Mouse (Mus musculus) forebrain, embryonic 13.5 days (tissue): ENCODE results near the gene Dcp1b. TPM values are rescaled to one million over a fixed set of nuclear protein-coding genes. Genes with fewer than 3 reads are reported as not detected.

Source experiments
- ATAC-seq: fragments of 200-750 bp; cut with Nextera tagmentation; 2 replicates; pipeline ENCODE4 v1.8.0; 2017
- H3K27ac ChIP-seq: fragments of 300-500 bp; sonication (generic); 2 replicates; pipeline ENCODE4 v1.5.1; 2015; ENCODE audit warnings: inconsistent platforms, mild to moderate bottlenecking, moderate library complexity
- H3K27me3 ChIP-seq: fragments of 300-500 bp; sonication (generic); 2 replicates; pipeline ENCODE4 v1.6.1; 2015; ENCODE audit warnings: mild to moderate bottlenecking, inconsistent platforms
- H3K36me3 ChIP-seq: fragments of 300-500 bp; sonication (generic); 2 replicates; pipeline ENCODE4 v1.6.1; 2015; ENCODE audit warnings: mild to moderate bottlenecking, inconsistent platforms; ENCODE audit not compliant: poor library complexity, severe bottlenecking
- H3K4me1 ChIP-seq: fragments of 300-500 bp; sonication (generic); 2 replicates; pipeline ENCODE4 v1.6.1; 2015; ENCODE audit warnings: inconsistent platforms
- H3K4me2 ChIP-seq: fragments of 300-500 bp; sonication (generic); 2 replicates; pipeline ENCODE4 v1.6.1; 2015; ENCODE audit warnings: inconsistent platforms, mild to moderate bottlenecking, moderate library complexity
- H3K4me3 ChIP-seq: fragments of 300-500 bp; sonication (generic); 2 replicates; pipeline ENCODE4 v1.5.1; 2015; ENCODE audit warnings: mild to moderate bottlenecking, inconsistent platforms
- H3K9ac ChIP-seq: fragments of 300-500 bp; sonication (generic); 2 replicates; pipeline ENCODE4 v1.6.1; 2015; ENCODE audit warnings: mild to moderate bottlenecking, inconsistent platforms
- H3K9me3 ChIP-seq: fragments of 300-500 bp; sonication (generic); replicated peaks from 2 replicates; pipeline ENCODE4 v1.6.1; 2016; ENCODE audit warnings: inconsistent platforms
- WGBS: fragments of 180-500 bp; shearing (Covaris S2); methylation state at CpG from one replicate; pipeline ENCODE4 v1.1.7; 2015; 5-methylcytosine and 5-hydroxymethylcytosine counted together
- polyA plus RNA-seq: library from polyadenylated mRNA; unstranded; fragments of >200 nt; fragmentation: Nextera tagmentation; extraction: Ambion mirVana; gene quantifications from 2 replicates; pipeline ENCODE4 v1.2.1, GENCODE M21; 2015

Dcp1b gene
- polyA plus RNA-seq, 1 experiment from 2014 or later: 13.1 TPM

DNA sequence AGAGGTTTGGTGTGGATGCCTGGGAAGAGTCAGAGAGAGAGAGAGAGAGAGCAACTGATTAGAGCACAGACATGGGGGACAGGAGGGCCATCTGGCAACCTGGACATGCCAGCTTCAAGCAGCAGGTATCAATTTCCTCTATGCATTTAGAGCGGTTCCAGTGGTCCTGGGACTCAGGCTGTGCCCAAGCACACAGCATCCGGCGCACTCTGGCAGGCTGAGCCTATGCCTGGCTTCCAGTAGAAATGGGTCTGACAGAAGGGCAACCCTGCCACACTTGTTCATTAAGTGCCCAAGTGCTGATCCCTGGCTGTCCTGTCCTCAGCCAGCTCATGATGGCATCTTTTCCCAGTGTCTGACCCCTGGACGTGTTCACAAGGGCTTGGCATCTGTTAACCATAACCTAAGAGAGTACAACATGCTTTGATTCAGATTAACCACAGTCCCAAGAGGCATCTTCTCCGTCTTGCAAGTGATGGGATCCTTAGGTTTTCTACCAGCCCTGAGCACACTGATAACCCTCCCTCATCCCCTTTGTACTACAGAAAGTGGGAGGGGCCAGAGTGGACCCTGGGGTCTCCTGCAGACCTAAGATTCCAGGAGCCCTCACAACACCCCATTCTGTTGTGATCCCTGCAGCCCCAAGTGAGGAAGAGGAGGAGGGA lies 64.4 kb downstream of the Dcp1b start:
- no peaks in the 10 kb centered on the region for H3K27me3 ChIP-seq
- no peaks in the 10 kb centered on the region for H3K36me3 ChIP-seq
- peaks cover 24% of the 10 kb centered on the region for H3K4me1 ChIP-seq
- no peak overlapping the region for H3K9ac ChIP-seq
- 83% methylated on average over 5 of the region's 5 CpGs for WGBS
- no peak overlapping the region for H3K4me3 ChIP-seq
- H3K4me2 ChIP-seq: no peak overlapping the region
- H3K27ac ChIP-seq: no peak overlapping the region
- ATAC-seq: no peak
- no peaks in the 10 kb centered on the region for H3K9me3 ChIP-seq

DNA sequence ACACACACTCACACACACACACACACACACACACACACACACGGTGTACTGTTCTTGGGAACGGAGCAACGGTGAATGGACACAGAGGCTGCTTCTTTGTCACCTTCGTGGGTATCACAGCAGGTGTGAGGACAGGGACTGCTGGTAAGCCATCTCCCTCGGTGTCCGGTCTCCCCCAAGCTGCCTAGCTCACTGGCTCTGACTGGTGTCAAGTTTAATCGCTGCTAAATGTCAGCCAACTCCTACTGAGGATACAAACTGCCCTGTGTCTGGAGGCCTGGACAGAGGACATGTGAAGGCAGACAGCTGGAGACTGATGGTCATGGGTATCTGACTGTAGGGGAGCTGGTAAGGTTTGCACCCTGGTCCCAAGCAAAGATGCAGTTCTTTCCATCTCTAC lies 65.2 kb downstream of the Dcp1b start:
- Histone ChIP-seq H3K27ac (no peak overlapping the region), H3K36me3 (no peaks in the 10 kb centered on the region), H3K4me3 (no peak overlapping the region), H3K4me2 (no peak overlapping the region), H3K27me3 (no peaks in the 10 kb centered on the region), H3K4me1 (peaks cover 24% of the 10 kb centered on the region), H3K9me3 (no peaks in the 10 kb centered on the region), H3K9ac (no peak overlapping the region)
- 80% methylated on average over 7 of the region's 7 CpGs for WGBS
- ATAC-seq: no peak

DNA sequence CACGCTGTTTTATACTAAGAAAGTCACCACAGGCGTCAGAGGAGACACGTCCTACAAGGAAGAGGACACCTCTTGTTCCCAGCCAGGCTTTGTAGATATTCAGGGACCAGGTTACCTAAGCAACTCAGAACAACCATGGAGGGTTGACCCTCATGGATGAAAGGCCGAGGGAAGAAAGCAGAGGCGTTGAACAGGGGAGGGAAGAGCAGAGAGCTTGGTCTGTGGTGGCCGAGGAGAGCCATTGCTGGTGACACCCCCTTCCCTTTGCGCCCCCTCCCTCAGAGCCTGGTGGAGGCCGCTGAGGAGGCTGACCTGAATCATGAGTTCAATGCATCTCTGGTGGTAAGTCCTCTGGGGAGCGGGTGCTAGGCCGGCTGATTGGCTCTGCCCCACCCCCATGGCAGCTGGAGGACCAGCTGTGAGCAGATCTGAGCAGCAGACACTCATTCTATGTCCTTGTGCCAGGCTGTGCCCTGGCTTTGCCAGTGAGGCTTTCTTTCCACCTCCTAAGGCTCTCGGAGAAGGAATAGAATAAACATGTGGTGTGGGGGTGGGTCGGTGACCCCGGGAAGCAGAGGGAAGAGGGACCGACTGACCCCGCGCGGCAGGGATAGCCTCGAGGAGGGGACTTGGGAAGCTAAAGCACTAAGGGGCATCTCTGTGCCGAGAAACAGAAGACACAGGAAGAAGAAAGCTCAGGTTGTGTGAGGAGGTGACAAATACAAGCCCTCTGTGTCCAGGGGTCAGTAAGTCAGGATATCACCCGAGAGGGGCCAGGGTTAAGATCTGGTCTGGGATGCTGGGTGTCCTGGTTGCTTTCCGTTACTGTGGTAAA lies 66.0 kb downstream of the Dcp1b start:
- no peak overlapping the region for H3K27ac ChIP-seq
- H3K4me3 ChIP-seq: no peak overlapping the region
- no peak overlapping the region for H3K9ac ChIP-seq
- no peak for ATAC-seq
- H3K36me3 ChIP-seq: no peaks in the 10 kb centered on the region
- peaks cover 24% of the 10 kb centered on the region for H3K4me1 ChIP-seq
- no peaks in the 10 kb centered on the region for H3K27me3 ChIP-seq
- H3K9me3 ChIP-seq: peaks cover 3% of the 10 kb centered on the region
- 75% methylated on average over 21 of the region's 21 CpGs for WGBS
- no peak overlapping the region for H3K4me2 ChIP-seq

DNA sequence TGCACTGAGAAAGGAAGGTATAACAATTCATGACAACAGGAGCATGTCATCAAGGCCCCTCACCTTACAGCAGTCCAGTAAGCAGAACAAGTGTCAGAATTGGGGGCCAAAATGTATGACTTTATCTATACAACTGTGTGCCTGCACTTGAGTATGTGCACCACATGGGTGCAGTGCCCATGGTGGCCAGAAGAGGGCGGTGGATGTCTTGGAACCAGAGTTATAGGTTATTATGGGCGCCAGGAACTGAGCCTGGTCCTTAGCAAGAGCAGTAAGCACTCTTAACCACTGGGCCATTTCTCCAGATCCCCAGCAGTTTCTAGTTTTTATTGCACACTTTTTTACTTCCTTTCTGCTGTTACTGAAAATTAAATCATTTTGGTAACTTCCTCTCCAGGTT lies 71.0 kb downstream of the Dcp1b start:
- no peak for ATAC-seq
- H3K4me3 ChIP-seq: no peak overlapping the region
- no peaks in the 10 kb centered on the region for H3K36me3 ChIP-seq
- 56% methylated on average over 2 of the region's 2 CpGs for WGBS
- no peaks in the 10 kb centered on the region for H3K27me3 ChIP-seq
- H3K4me1 ChIP-seq: peaks cover 3% of the 10 kb centered on the region; the same call in 1 of the 2 replicates
- no peak overlapping the region for H3K4me2 ChIP-seq
- H3K9me3 ChIP-seq: peaks cover 6% of the 10 kb centered on the region
- H3K9ac ChIP-seq: no peak overlapping the region
- no peak overlapping the region for H3K27ac ChIP-seq

DNA sequence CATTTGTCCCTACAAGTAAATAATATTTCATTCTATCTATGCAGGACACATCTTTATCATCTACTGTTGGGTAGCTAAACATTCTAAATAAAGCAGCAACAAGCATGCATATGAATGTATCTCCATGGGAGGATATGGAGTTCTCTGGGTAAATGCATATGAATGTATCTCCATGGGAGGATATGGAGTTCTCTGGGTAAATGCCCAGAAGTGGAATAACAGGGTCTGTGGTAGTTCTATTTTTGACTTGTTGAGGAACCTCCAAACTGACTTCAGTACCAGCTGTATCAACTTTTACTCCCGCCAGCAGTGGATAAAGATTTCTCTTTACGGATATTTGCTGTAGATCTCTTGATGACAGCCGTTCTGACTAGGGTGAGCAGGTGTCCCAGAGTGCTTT lies 73.5 kb downstream of the Dcp1b start:
- peaks cover 10% of the 10 kb centered on the region for H3K9me3 ChIP-seq
- no peak overlapping the region for H3K4me2 ChIP-seq
- H3K36me3 ChIP-seq: no peaks in the 10 kb centered on the region
- no peak overlapping the region for H3K4me3 ChIP-seq
- ATAC-seq: no peak
- 84% methylated on average over 3 of the region's 3 CpGs for WGBS
- no peak overlapping the region for H3K27ac ChIP-seq
- no peaks in the 10 kb centered on the region for H3K27me3 ChIP-seq
- no peak overlapping the region for H3K9ac ChIP-seq
- H3K4me1 ChIP-seq: no peaks in the 10 kb centered on the region

DNA sequence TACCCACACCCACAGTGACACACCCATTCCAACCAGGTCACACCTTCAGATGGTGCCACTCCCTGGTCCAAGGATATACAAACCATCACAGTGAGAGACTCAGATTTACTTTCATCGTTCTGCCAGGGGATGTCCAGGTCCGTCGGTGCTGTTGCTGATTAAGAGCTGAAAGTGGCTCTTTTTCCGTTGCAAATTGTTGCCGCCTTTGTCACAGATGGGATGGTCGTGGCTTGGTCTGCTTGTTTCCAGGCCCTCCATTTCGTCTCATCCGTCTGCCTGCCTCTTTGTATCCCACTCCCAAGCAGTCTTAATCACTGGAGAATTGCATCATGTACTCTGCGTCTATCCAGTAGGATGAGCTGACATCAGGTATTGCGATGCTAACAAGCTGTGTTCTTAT lies 74.7 kb downstream of the Dcp1b start:
- H3K36me3 ChIP-seq: no peaks in the 10 kb centered on the region
- ATAC-seq: no peak
- WGBS: 89% methylated on average over 10 of the region's 10 CpGs
- H3K27me3 ChIP-seq: no peaks in the 10 kb centered on the region
- no peak overlapping the region for H3K27ac ChIP-seq
- H3K9me3 ChIP-seq: peaks cover 10% of the 10 kb centered on the region
- no peak overlapping the region for H3K9ac ChIP-seq
- H3K4me2 ChIP-seq: no peak overlapping the region
- no peaks in the 10 kb centered on the region for H3K4me1 ChIP-seq
- no peak overlapping the region for H3K4me3 ChIP-seq

DNA sequence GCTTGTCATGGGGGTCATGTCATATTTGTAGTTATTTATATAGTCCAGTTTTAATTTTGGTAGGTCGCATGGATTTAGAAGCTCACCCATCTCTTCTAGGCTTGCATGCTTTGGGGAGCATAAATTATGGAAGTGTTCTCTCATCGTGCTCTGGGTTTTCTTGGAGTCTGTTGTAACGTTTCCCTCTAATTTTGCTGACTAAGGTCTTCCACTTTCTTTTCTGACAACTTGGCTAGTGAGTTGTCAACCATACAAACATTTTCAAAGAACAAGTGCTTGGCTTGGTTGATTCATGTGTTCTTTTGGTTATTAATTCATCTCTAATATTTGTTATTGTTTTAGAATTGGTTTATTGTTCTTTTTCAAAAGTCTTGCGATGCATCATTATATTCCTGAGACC lies 76.7 kb downstream of the Dcp1b start:
- Histone ChIP-seq H3K36me3 (no peaks in the 10 kb centered on the region), H3K4me1 (no peaks in the 10 kb centered on the region), H3K4me3 (no peak overlapping the region), H3K27ac (no peak overlapping the region), H3K9me3 (0 out of 2 replicates have a peak, but pooled peaks cover 4% of the 10 kb centered on the region), H3K4me2 (no peak overlapping the region), H3K9ac (no peak overlapping the region), H3K27me3 (no peaks in the 10 kb centered on the region)
- WGBS: 92% methylated on average over 4 of the region's 4 CpGs
- no peak for ATAC-seq

Other genes with a start within 250 kb of the Dcp1b start
- gene Cacna1c, start 21.2 kb downstream of the Dcp1b start, polyA plus RNA-seq: 3.6 and 4.2 TPM in 2 replicates
- 0.12 and 0.33 TPM in 2 replicates for gene Cacna2d4, start 61.3 kb downstream of the Dcp1b start, polyA plus RNA-seq
- gene Lrtm2, start 155.5 kb downstream of the Dcp1b start, polyA plus RNA-seq: 1.1 and 2.0 TPM in 2 replicates
- 38.3 and 43.1 TPM in 2 replicates for gene Adipor2, start 242.5 kb downstream of the Dcp1b start, polyA plus RNA-seq